Mouse (Mus musculus): ENCODE measurements around the gene Cyp4b1.

- TF ChIP-seq CTCF (IDR thresholded peaks at IDR 0.05) (no peak), EP300 (IDR thresholded peaks at IDR 0.05) (peak; percentile 76)
Measured at GRCm38 (mm10) chr4:115659190-115659589, 11.7 kb upstream of the Cyp4b1 start.

Measured in lung, postnatal 0 days (tissue).